Mouse (Mus musculus) megakaryocyte progenitor cell, adult 5-6 weeks (primary cell): ENCODE results near the gene Ccdc42. TPM values are rescaled to one million over a fixed set of nuclear protein-coding genes. Genes with fewer than 3 reads are reported as not detected.

Experiments
- ATAC-seq: replicated peaks from 2 replicates; pipeline ENCODE4 v1.8.0; 2016; ENCODE audit warnings: mild to moderate bottlenecking, moderate TSS enrichment, inconsistent platforms; ENCODE audit not compliant: poor library complexity
- total RNA-seq, 2 experiments: library from RNA; stranded (forward) in 1 of 2; stranded (reverse) in 1 of 2; fragments of 157-497, 149-512 nt in 1 of 2; fragments of 200-1000 nt in 1 of 2; gene quantifications; 2 replicates each; pipeline versions ENCODE4 v1.2.3 to v1.2.4; 2015 to 2017

The Ccdc42 gene
- total RNA-seq, 2 experiments from 2014 or later, result not detected

DNA sequence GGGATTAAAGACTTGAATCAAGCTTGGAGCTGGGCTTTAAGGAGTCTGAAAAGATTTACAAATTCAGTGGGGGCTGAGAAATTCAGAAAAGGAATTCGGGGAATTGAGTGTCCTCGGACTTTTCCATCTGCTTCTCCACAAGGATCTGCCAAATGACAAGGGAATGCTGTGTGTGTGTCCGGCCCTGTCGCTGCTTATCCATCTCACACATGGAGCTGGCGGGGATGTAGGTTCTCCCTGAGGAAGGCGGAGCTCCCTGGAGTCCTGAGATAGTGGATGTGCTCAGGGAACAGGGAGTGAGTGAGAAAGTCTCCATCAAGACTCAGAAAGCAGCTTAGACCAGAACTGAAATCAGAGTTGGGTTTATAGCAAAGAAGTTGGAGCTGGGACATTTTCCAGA is 58.0 kb downstream of the Ccdc42 start:
- ATAC-seq, result no peak

Other genes with a start within 250 kb of the Ccdc42 start
- not detected in 2 replicates for gene Ntn1, start 186.2 kb upstream of the Ccdc42 start, total RNA-seq (2015)
- not detected in 2 replicates for gene Ntn1, start 186.2 kb upstream of the Ccdc42 start, total RNA-seq (2017)
- gene Pik3r5, start 154.9 kb upstream of the Ccdc42 start, total RNA-seq (2015), result 10.5 and 12.8 TPM in 2 replicates
- 6.2 and 7.0 TPM in 2 replicates for gene Pik3r5, start 154.9 kb upstream of the Ccdc42 start, total RNA-seq (2017)
- gene Pik3r6, start 84.0 kb upstream of the Ccdc42 start, total RNA-seq (2015), result 5.5 and 6.4 TPM in 2 replicates
- 6.8 and 9.8 TPM in 2 replicates for gene Pik3r6, start 84.0 kb upstream of the Ccdc42 start, total RNA-seq (2017)
- gene Mfsd6l, start 30.8 kb upstream of the Ccdc42 start, total RNA-seq (2015), result 0.17 and 0.34 TPM in 2 replicates
- gene Mfsd6l, start 30.8 kb upstream of the Ccdc42 start, total RNA-seq (2017), result not detected in 2 replicates
- 6.0 and 8.4 TPM in 2 replicates for gene Myh10, start 104.5 kb downstream of the Ccdc42 start, total RNA-seq (2015)
- 3.9 and 6.5 TPM in 2 replicates for gene Myh10, start 104.5 kb downstream of the Ccdc42 start, total RNA-seq (2017)